Comparison of ENCODE assay signal across 8 mouse cellular contexts in genomic region chr4:82643022-82643733, GRCm38 (mm10).
DNase-seq lines count a peak whose midpoint lies in the region; ATAC-seq and TF ChIP-seq lines count a peak whose summit lies in the region.

No protein-coding gene starts in this region.

- no peak for TF ChIP-seq EP300 in lung, postnatal 0 days (IDR thresholded peaks at IDR 0.05)

- ATAC-seq in heart, embryonic 12.5 days (ENCODE audit: insufficient number of reproducible peaks, low FRiP score): no peak
- peak; percentile 92 for ATAC-seq in hindbrain, embryonic 13.5 days (ENCODE audit: low FRiP score)
- peak; percentile 43; the same call in 1 of the 2 replicates for ATAC-seq in lung, postnatal 0 days

- intact Hi-C loops in heart, postnatal 10 days (cut with DNase I): loop anchor here (1.0 to 10.0 kb wide), 2 partner anchors 192 to 290 kb away; no protein-coding TSS in a partner anchor

- no peak overlapping the region for H3K4me3 ChIP-seq in heart, embryonic 12.5 days
- no peak overlapping the region for H3K4me3 ChIP-seq in hindbrain, embryonic 13.5 days
- no peak overlapping the region for H3K4me3 ChIP-seq in lung, postnatal 0 days (ENCODE audit: low read depth, low read length)

- H3K27me3 ChIP-seq in heart, embryonic 12.5 days (replicated peaks): no peaks in the 10 kb centered on the region
- no peaks in the 10 kb centered on the region for H3K27me3 ChIP-seq in hindbrain, embryonic 13.5 days
- no peaks in the 10 kb centered on the region for H3K27me3 ChIP-seq in lung, postnatal 0 days (replicated peaks; ENCODE audit: insufficient read depth, low read length)

- 48% methylated on average over 6 of the region's 6 CpGs for WGBS in heart, embryonic 12.5 days
- WGBS in hindbrain, embryonic 13.5 days: 43% methylated on average over 6 of the region's 6 CpGs
- WGBS in lung, postnatal 0 days: 48% methylated on average over 6 of the region's 6 CpGs

- H3K4me2 ChIP-seq in heart, embryonic 12.5 days: no peak overlapping the region
- H3K4me2 ChIP-seq in hindbrain, embryonic 13.5 days: no peak overlapping the region
- H3K4me2 ChIP-seq in lung, postnatal 0 days (replicated peaks; ENCODE audit: low read depth, low read length): no peak overlapping the region

- no peak overlapping the region for H3K9ac ChIP-seq in heart, embryonic 12.5 days
- H3K9ac ChIP-seq in hindbrain, embryonic 13.5 days: no peak overlapping the region
- no peak overlapping the region for H3K9ac ChIP-seq in lung, postnatal 0 days (replicated peaks; ENCODE audit: low read depth)

- no peaks in the 10 kb centered on the region for H3K36me3 ChIP-seq in heart, embryonic 12.5 days
- no peaks in the 10 kb centered on the region for H3K36me3 ChIP-seq in hindbrain, embryonic 13.5 days
- no peaks in the 10 kb centered on the region for H3K36me3 ChIP-seq in lung, postnatal 0 days (ENCODE audit: insufficient read depth, low read length)

- peaks cover 13% of the 10 kb centered on the region for H3K4me1 ChIP-seq in heart, embryonic 12.5 days (replicated peaks)
- peaks cover 19% of the 10 kb centered on the region; the same call in 1 of the 2 replicates for H3K4me1 ChIP-seq in hindbrain, embryonic 13.5 days (replicated peaks)
- H3K4me1 ChIP-seq in lung, postnatal 0 days (ENCODE audit: insufficient read depth, low read depth, low read length): no peaks in the 10 kb centered on the region

- DNase-seq in heart, postnatal 10 days: peak; percentile 43 to 65
- DNase-seq in MN1 (ENCODE audit: low spot score): peak; percentile 37
- peak; percentile 74 for DNase-seq in embryo, embryonic 11 days
- DNase-seq in lung, postnatal 0 days (ENCODE audit: low spot score): peak; percentile 46
- DNase-seq in right cerebral cortex, postnatal 10 days (ENCODE audit: low spot score in 2 of 2): peak; percentile 49 to 50
- DNase-seq in adrenal gland, postnatal 36 days: no peak

- TF ChIP-seq CTCF in lung, postnatal 0 days (IDR thresholded peaks at IDR 0.05): peak; percentile 81

- H3K9me3 ChIP-seq in heart, embryonic 12.5 days (replicated peaks): no peaks in the 10 kb centered on the region
- H3K9me3 ChIP-seq in hindbrain, embryonic 13.5 days: no peaks in the 10 kb centered on the region
- no peaks in the 10 kb centered on the region for H3K9me3 ChIP-seq in lung, postnatal 0 days (ENCODE audit: low read length)

- H3K27ac ChIP-seq in heart, embryonic 12.5 days (ENCODE audit: poor library complexity, severe bottlenecking): no peak overlapping the region
- H3K27ac ChIP-seq in hindbrain, embryonic 13.5 days: peak overlapping the region; percentile 36; the same call in 1 of the 2 replicates
- H3K27ac ChIP-seq in lung, postnatal 0 days (ENCODE audit: low read length): no peak overlapping the region

Comparison
In these comparisons a context has a peak if more than half of its experiments do, and no peak if none do; other contexts are left out.
1. DNase-seq: peak in heart, postnatal 10 days (2 of 2), MN1 (single experiment), embryo, embryonic 11 days (single experiment), lung, postnatal 0 days (single experiment) and right cerebral cortex, postnatal 10 days (2 of 2); none in adrenal gland, postnatal 36 days (0 of 2).